8 mouse cellular contexts compared by ENCODE assay signal in the genomic region with DNA sequence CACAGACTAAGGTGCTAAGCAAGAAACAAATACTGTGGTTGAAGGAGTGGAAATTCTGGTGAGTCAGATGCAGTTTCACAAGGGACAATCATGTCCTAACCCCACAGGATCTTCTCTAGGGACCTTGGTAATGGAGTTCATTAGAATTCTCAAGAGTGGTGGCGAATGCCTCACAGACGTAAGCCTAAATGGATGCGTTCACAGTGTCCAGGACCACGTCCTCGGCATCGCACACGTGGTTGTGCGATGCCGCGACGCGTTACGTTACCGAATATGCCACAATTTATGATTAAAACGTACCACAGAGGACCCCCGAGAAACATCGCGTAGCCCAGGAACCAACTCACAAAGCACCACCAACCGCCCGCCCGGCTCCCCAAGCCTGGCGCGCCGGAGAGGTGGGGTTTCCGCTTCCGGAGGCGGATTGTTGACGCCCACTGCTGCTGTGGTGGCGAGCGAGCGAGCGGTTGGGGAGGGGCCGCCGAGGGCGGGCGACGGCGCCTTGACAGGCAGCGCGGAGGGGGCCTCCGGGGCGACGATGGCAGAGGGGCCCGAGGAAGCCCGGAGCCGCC. TPM values are rescaled to one million over a fixed set of nuclear protein-coding genes. Genes with fewer than 3 reads are reported as not detected.
DNase-seq lines count a peak whose midpoint lies in the region; ATAC-seq lines count a peak whose summit lies in the region.

Gene Fam8a1 (plus strand): TSS at position 475 of the 572 bp plus-strand sequence.

- peak within 1 kb of the TSS; percentile 97 for H3K9ac ChIP-seq in heart, embryonic 13.5 days
- peak within 1 kb of the TSS; percentile 99 for H3K9ac ChIP-seq in liver, embryonic 12.5 days
- peak within 1 kb of the TSS; percentile 77 for H3K9ac ChIP-seq in stomach, embryonic 15.5 days

- peak; percentile 99 for ATAC-seq in erythroid progenitor cell, adult 5-6 weeks (replicated peaks; ENCODE audit: low FRiP score, poor library complexity, severe bottlenecking)
- ATAC-seq in heart, embryonic 13.5 days (ENCODE audit: extremely low read depth, insufficient number of reproducible peaks, low FRiP score, low TSS enrichment) = peak; percentile 79; the same call in 1 of the 2 replicates
- peak; percentile 95 for ATAC-seq in liver, embryonic 12.5 days
- ATAC-seq in stomach, embryonic 15.5 days (ENCODE audit: insufficient read depth, low FRiP score, low read depth) = peak; percentile 96

- H3K27ac ChIP-seq in heart, embryonic 13.5 days (replicated peaks) = peak within 1 kb of the TSS; percentile 89
- peak within 1 kb of the TSS; percentile 91 for H3K27ac ChIP-seq in liver, embryonic 12.5 days
- H3K27ac ChIP-seq in stomach, embryonic 15.5 days = peak within 1 kb of the TSS; percentile 72; the same call in 1 of the 2 replicates

- H3K4me2 ChIP-seq in heart, embryonic 13.5 days = peak within 1 kb of the TSS; percentile 76
- peak within 1 kb of the TSS; percentile 96 for H3K4me2 ChIP-seq in liver, embryonic 12.5 days
- peak within 1 kb of the TSS; percentile 86 for H3K4me2 ChIP-seq in stomach, embryonic 15.5 days

- peaks cover 20% of the 10 kb centered on the region for H3K4me1 ChIP-seq in heart, embryonic 13.5 days
- H3K4me1 ChIP-seq in liver, embryonic 12.5 days = peaks cover 24% of the 10 kb centered on the region
- H3K4me1 ChIP-seq in stomach, embryonic 15.5 days = peaks cover 8% of the 10 kb centered on the region; the same call in 1 of the 2 replicates

- DNase-seq in CD4-positive helper T cell, adult 2 months (ENCODE audit: low read depth, low spot score) = peak; percentile 94
- DNase-seq in brain, embryonic 18.5 days (ENCODE audit: low read depth, low spot score) = peak; percentile 79
- DNase-seq in kidney, postnatal 10 days = peak; percentile 94
- DNase-seq in natural killer cell, adult 2 months (ENCODE audit: low spot score in 2 of 2) = peak; percentile 84 to 89

- H3K9me3 ChIP-seq in heart, embryonic 13.5 days = no peaks in the 10 kb centered on the region
- H3K9me3 ChIP-seq in liver, embryonic 12.5 days (replicated peaks) = no peaks in the 10 kb centered on the region
- H3K9me3 ChIP-seq in stomach, embryonic 15.5 days = no peaks in the 10 kb centered on the region

- H3K4me3 ChIP-seq in heart, embryonic 13.5 days = peak within 1 kb of the TSS; percentile 97
- H3K4me3 ChIP-seq in liver, embryonic 12.5 days = peak within 1 kb of the TSS; percentile 98
- H3K4me3 ChIP-seq in stomach, embryonic 15.5 days (replicated peaks) = peak within 1 kb of the TSS; percentile 93

- WGBS in heart, embryonic 13.5 days = under 1% methylated on average over 46 of the region's 46 CpGs
- under 1% methylated on average over 46 of the region's 46 CpGs for WGBS in liver, embryonic 12.5 days (ENCODE audit: insufficient replicate concordance)
- 1% methylated on average over 46 of the region's 46 CpGs for whole genome bisulfite sequencing in stomach, embryonic 15.5 days

- H3K27me3 ChIP-seq in heart, embryonic 13.5 days (replicated peaks) = no peaks in the 10 kb centered on the region
- peaks cover 15% of the 10 kb centered on the region; the same call in 1 of the 2 replicates for H3K27me3 ChIP-seq in liver, embryonic 12.5 days (replicated peaks)
- 0 out of 2 replicates have a peak, but pooled peaks cover 3% of the 10 kb centered on the region for H3K27me3 ChIP-seq in stomach, embryonic 15.5 days (replicated peaks)

- H3K36me3 ChIP-seq in heart, embryonic 13.5 days = peaks cover 29% of the 10 kb centered on the region
- peaks cover 30% of the 10 kb centered on the region for H3K36me3 ChIP-seq in liver, embryonic 12.5 days
- H3K36me3 ChIP-seq in stomach, embryonic 15.5 days = peaks cover 13% of the 10 kb centered on the region

RNA-seq across cellular contexts. Expression of gene Fam8a1, which starts in this region (rescaled TPM):
- total RNA-seq in erythroid progenitor cell, adult 5-6 weeks (2015; ENCODE audit: low replicate concordance) = 18.7 and 21.0 TPM in 2 replicates
- 7.1 and 32.7 TPM in 2 replicates for total RNA-seq in erythroid progenitor cell, adult 5-6 weeks (2017; ENCODE audit: low replicate concordance)
- 7.6 and 9.5 TPM in 2 replicates for polyA plus RNA-seq in heart, embryonic 13.5 days (2015; fragmentation: Nextera tagmentation; extraction: Ambion mirVana)
- polyA plus RNA-seq in liver, embryonic 12.5 days (2016; fragmentation: Nextera tagmentation; extraction: Ambion mirVana) = 6.6 and 7.0 TPM in 2 replicates
- polyA plus RNA-seq in stomach, embryonic 15.5 days (2015; fragmentation: Nextera tagmentation; extraction: Ambion mirVana) = 10.6 and 10.7 TPM in 2 replicates

Comparison
In these comparisons a context has a peak if more than half of its experiments do, and no peak if none do; other contexts are left out.
1. Peak in every context shown above with its lines: DNase-seq, ATAC-seq, H3K4me3 ChIP-seq and H3K27ac ChIP-seq.